Mouse (Mus musculus) hindbrain, embryonic 11.5 days (tissue): ENCODE measurements at regions not wholly inside any gene's neighbourhood (a gene's known extent, or its start where the extent isn't known, plus 50 kb on each side); places are given as distances from the start of the nearest gene placed in this dataset.

Experiments used
- ATAC-seq: fragments of 200-750 bp; cut with Nextera tagmentation; 2 replicates; pipeline ENCODE4 v1.8.0; 2017; ENCODE audit warnings: mild to moderate bottlenecking, moderate TSS enrichment, moderate library complexity; ENCODE audit not compliant: low FRiP score
- DNase-seq: peaks from one replicate; pipeline ENCODE4 v3.0.0-alpha.2; 2015; ENCODE audit warnings: low spot score
- H3K27ac ChIP-seq: fragments of 300-500 bp; sonication (generic); 2 replicates; pipeline ENCODE4 v1.5.1; 2014; ENCODE audit warnings: mild to moderate bottlenecking, low read depth, low read length
- H3K27me3 ChIP-seq: fragments of 300-500 bp; sonication (generic); 2 replicates; pipeline ENCODE4 v1.6.1; 2014; ENCODE audit warnings: mild to moderate bottlenecking, low read length, moderate library complexity, mixed read lengths; ENCODE audit not compliant: control insufficient read depth, insufficient read depth
- H3K36me3 ChIP-seq: fragments of 300-500 bp; sonication (generic); 2 replicates; pipeline ENCODE4 v1.6.1; 2014; ENCODE audit warnings: mild to moderate bottlenecking, low read length, moderate library complexity, mixed read lengths; ENCODE audit not compliant: control insufficient read depth, insufficient read depth
- H3K4me1 ChIP-seq: fragments of 300-500 bp; sonication (generic); replicated peaks from 2 replicates; pipeline ENCODE4 v1.6.1; 2014; ENCODE audit warnings: low read length, mixed read lengths; ENCODE audit not compliant: control insufficient read depth, insufficient read depth
- H3K4me2 ChIP-seq: fragments of 300-500 bp; sonication (generic); replicated peaks from 2 replicates; pipeline ENCODE4 v1.6.1; 2014; ENCODE audit warnings: mild to moderate bottlenecking, low read depth, low read length
- H3K4me3 ChIP-seq: fragments of 300-500 bp; sonication (generic); 2 replicates; pipeline ENCODE4 v1.5.1; 2014; ENCODE audit warnings: low read depth, low read length
- H3K9ac ChIP-seq: fragments of 300-500 bp; sonication (generic); 2 replicates; pipeline ENCODE4 v1.6.1; 2014; ENCODE audit warnings: low read depth, low read length
- H3K9me3 ChIP-seq: fragments of 300-500 bp; sonication (generic); 2 replicates; pipeline ENCODE4 v1.6.1; 2016; ENCODE audit warnings: low read length; ENCODE audit not compliant: control insufficient read depth
- WGBS: fragments of 180-500 bp; shearing (Covaris S2); extraction: QIAGEN DNeasy Blood & Tissue Kit; methylation state at CpG from one replicate; pipeline ENCODE4 v1.1.7; 2014; 5-methylcytosine and 5-hydroxymethylcytosine counted together

DNA sequence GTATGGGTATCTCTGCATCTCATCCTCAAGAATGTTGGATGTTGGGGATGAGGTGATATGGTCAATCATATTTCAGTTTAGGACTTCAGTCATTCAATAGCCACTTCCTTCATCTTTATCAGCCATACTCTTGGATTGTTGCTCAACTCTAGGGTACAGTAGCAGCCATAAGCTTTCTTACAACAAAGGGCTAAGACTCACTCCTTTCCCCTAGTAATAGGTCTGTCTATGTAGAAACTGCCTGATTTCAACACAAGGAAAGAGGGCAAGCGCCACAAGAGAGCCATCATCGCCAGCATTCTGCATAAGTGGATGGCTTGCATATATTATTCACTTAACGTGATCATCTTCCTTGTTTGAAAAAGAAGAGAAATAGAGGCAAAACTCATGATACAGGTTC, 107.5 kb upstream of the Rmdn2 start:
- Histone ChIP-seq H3K9me3 (no peaks in the 10 kb centered on the region), H3K27me3 (no peaks in the 10 kb centered on the region), H3K4me2 (no peak overlapping the region), H3K36me3 (no peaks in the 10 kb centered on the region), H3K9ac (no peak overlapping the region), H3K4me3 (no peak overlapping the region), H3K27ac (no peak overlapping the region), H3K4me1 (no peaks in the 10 kb centered on the region)
- DNase-seq = no peak
- no peak for ATAC-seq
- 91% methylated on average over 3 of the region's 3 CpGs for WGBS

- H3K9ac ChIP-seq = no peak overlapping the region
- 94% methylated on average over 1 of the region's 1 CpGs for WGBS
- ATAC-seq (no peak), DNase-seq (no peak)
- no peak overlapping the region for H3K4me2 ChIP-seq
- H3K9me3 ChIP-seq = no peaks in the 10 kb centered on the region
- H3K4me1 ChIP-seq = no peaks in the 10 kb centered on the region
- H3K27me3 ChIP-seq = no peaks in the 10 kb centered on the region
- H3K36me3 ChIP-seq = no peaks in the 10 kb centered on the region
- H3K27ac ChIP-seq = no peak overlapping the region
- no peak overlapping the region for H3K4me3 ChIP-seq
Observed at GRCm38 (mm10) chr17:79505565-79505964, 106.1 kb upstream of the Rmdn2 start.

DNA sequence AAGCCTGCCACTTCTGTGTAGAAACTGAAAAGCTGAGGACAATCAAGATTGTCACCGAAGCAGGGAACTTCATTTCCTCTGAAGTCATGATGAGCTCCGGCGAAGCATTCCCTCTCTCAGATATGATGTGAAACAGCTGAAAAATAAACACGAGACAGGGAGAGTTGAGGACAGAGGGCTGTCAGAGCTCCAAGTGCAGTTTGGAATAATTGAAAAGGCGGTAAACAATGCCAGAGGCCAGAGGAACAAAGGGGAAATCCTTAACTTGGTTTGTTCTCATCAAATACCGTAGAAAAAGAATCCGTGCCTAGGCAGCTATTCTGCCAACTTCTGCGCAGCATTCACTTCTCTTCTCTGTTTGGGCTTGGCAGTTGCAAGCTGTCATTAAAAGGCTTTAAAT, 102.4 kb upstream of the Rmdn2 start:
- Histone ChIP-seq H3K27ac (no peak overlapping the region), H3K9me3 (no peaks in the 10 kb centered on the region), H3K4me1 (no peaks in the 10 kb centered on the region), H3K9ac (no peak overlapping the region), H3K36me3 (no peaks in the 10 kb centered on the region), H3K4me2 (no peak overlapping the region), H3K4me3 (no peak overlapping the region), H3K27me3 (no peaks in the 10 kb centered on the region)
- WGBS = 84% methylated on average over 8 of the region's 8 CpGs
- DNase-seq (no peak), ATAC-seq (no peak)

- 89% methylated on average over 11 of the region's 11 CpGs for WGBS
- Histone ChIP-seq H3K4me1 (no peaks in the 10 kb centered on the region), H3K27me3 (no peaks in the 10 kb centered on the region), H3K9ac (no peak overlapping the region), H3K9me3 (no peaks in the 10 kb centered on the region), H3K36me3 (no peaks in the 10 kb centered on the region), H3K4me3 (no peak overlapping the region), H3K4me2 (no peak overlapping the region), H3K27ac (no peak overlapping the region)
- DNase-seq (no peak), ATAC-seq (no peak)
Observed at GRCm38 (mm10) chr17:79509957-79510710, 101.5 kb upstream of the Rmdn2 start.

DNA sequence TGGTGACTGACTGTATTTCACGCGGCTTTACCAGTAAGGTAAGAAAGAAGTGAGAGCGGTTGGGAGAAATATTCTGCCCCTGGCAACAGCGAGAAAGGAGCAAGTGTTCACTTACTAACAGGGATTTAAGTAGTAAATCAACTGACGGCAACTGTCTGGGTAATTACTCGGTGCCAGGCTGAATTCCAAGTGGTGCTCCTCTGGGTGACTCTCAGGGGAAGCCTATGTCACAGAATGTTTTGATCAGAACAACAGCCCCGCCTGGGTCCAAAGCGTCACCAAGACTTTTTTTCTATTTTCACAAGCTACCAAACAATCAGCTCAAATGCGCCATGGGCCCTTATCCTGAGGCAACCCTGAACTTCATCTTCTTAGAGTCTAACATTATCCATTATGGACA, 100.4 kb upstream of the Rmdn2 start:
- H3K27ac ChIP-seq = no peak overlapping the region
- H3K36me3 ChIP-seq = no peaks in the 10 kb centered on the region
- H3K9ac ChIP-seq = no peak overlapping the region
- H3K4me2 ChIP-seq = no peak overlapping the region
- no peak overlapping the region for H3K4me3 ChIP-seq
- 83% methylated on average over 9 of the region's 9 CpGs for WGBS
- no peak for DNase-seq
- no peaks in the 10 kb centered on the region for H3K4me1 ChIP-seq
- H3K27me3 ChIP-seq = no peaks in the 10 kb centered on the region
- ATAC-seq = no peak
- no peaks in the 10 kb centered on the region for H3K9me3 ChIP-seq

DNA sequence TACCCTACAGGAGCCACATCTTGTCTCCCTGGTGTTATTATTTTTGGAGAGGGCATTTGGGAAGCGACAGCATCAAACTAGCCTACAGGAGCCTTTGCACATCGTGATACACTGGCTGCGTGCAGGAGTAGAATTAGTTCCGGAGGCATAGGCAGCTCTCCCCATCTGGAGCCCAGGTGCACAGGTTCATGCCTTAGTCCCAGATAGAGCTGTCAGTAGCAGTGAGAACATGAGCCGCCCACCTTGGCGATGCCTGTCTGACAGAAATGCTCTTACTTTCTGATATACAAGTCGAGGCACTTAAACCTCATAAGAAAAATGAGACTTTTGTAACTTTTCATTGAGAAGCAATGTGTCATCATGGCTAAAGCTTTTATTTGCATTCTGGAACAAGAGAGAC, 97.6 kb upstream of the Rmdn2 start:
- peak; percentile 14 for DNase-seq
- H3K27me3 ChIP-seq = no peaks in the 10 kb centered on the region
- ATAC-seq = no peak
- WGBS = 83% methylated on average over 7 of the region's 7 CpGs
- H3K4me2 ChIP-seq = no peak overlapping the region
- H3K36me3 ChIP-seq = no peaks in the 10 kb centered on the region
- H3K9ac ChIP-seq = no peak overlapping the region
- no peak overlapping the region for H3K27ac ChIP-seq
- H3K4me3 ChIP-seq = no peak overlapping the region
- H3K4me1 ChIP-seq = no peaks in the 10 kb centered on the region
- no peaks in the 10 kb centered on the region for H3K9me3 ChIP-seq

- H3K27me3 ChIP-seq = no peaks in the 10 kb centered on the region
- H3K9ac ChIP-seq = no peak overlapping the region
- H3K4me1 ChIP-seq = no peaks in the 10 kb centered on the region
- no peaks in the 10 kb centered on the region for H3K9me3 ChIP-seq
- no peak overlapping the region for H3K27ac ChIP-seq
- no peak overlapping the region for H3K4me2 ChIP-seq
- H3K4me3 ChIP-seq = no peak overlapping the region
- DNase-seq = peak; percentile 14
- 57% methylated on average over 3 of the region's 3 CpGs for WGBS
- H3K36me3 ChIP-seq = no peaks in the 10 kb centered on the region
- no peak; the same call in 1 of the 2 replicates for ATAC-seq
Observed at GRCm38 (mm10) chr17:79518185-79518584, 93.5 kb upstream of the Rmdn2 start.

GRCm38 (mm10) chr17:79518696-79519095, 93.0 kb upstream of the Rmdn2 start:
- 92% methylated on average over 5 of the region's 5 CpGs for WGBS
- no peaks in the 10 kb centered on the region for H3K9me3 ChIP-seq
- no peak for ATAC-seq

DNA sequence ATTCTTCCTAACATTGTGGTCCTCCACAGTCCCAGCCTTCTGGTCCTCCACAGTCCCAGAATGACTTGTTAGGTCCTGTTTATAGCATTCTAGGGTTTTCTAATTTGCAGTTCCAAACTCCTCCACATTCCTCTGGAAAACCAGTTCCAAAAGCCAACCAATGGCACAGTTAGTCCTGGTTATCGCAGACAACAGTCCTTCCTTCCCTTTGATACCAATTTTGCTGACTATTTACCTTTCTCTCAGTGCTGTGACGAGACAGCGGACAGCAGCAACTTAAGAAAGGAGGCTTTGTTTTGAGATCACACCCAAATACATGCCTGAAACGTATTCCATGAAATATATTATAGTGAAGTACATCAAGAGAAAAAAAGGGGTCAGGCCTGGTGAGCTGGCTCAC, 92.3 kb upstream of the Rmdn2 start:
- ATAC-seq = no peak
- Histone ChIP-seq H3K36me3 (no peaks in the 10 kb centered on the region), H3K9ac (no peak overlapping the region), H3K4me3 (no peak overlapping the region), H3K4me2 (no peak overlapping the region), H3K27me3 (no peaks in the 10 kb centered on the region), H3K27ac (no peak overlapping the region), H3K9me3 (no peaks in the 10 kb centered on the region), H3K4me1 (no peaks in the 10 kb centered on the region)
- DNase-seq = no peak
- WGBS = 86% methylated on average over 4 of the region's 4 CpGs

More at GRCm38 (mm10) chr17:79518696-79519095, 93.0 kb upstream of the Rmdn2 start:
- DNase-seq = no peak
- Histone ChIP-seq H3K4me3 (no peak overlapping the region), H3K27ac (no peak overlapping the region), H3K4me2 (no peak overlapping the region), H3K9ac (no peak overlapping the region), H3K36me3 (no peaks in the 10 kb centered on the region), H3K27me3 (no peaks in the 10 kb centered on the region), H3K4me1 (no peaks in the 10 kb centered on the region)
